Mouse (Mus musculus) heart, adult 2 months (tissue): ENCODE measurements around the gene Clybl.

ENCODE experiments used
- CTCF ChIP-seq: fragments of 200-600 bp; IDR thresholded peaks from 2 replicates; pipeline ENCODE4 v1.8.1; 2022; ENCODE audit warnings: antibody characterized with exemption, mild to moderate bottlenecking, moderate library complexity
- EP300 ChIP-seq: fragments of 200-500 bp; IDR thresholded peaks from 2 replicates; pipeline ENCODE4 v1.6.1; 2011; ENCODE audit warnings: low read depth, low read length, control low read depth; ENCODE audit not compliant: insufficient read depth
- POLR2A ChIP-seq: fragments of 200-500 bp; IDR thresholded peaks from 2 replicates; pipeline ENCODE4 v1.6.1; 2011; ENCODE audit warnings: mild to moderate bottlenecking, low read depth, low read length, control low read depth; ENCODE audit not compliant: insufficient read depth

DNA sequence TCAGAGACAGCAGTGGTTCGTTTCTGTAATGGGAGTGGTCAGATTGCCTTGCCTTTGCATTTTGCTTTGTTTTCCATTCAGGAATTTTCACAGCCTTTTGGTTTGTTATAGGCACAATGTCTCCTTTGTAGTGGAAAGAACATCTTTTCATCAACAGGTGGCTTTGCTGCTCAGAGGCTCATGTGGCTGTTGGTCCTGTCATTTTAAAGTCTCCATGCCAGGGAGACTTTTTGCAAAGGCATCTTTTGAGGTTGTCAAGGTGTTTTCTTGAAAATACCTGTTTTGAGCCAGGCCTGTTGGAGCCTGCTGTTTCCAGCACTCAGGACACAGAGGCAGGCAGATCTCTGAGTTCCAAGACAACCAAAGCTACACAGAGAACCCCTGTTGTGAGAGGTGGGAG is 41.4 kb upstream of the Clybl start:
- TF ChIP-seq POLR2A = no peak
- TF ChIP-seq CTCF = no peak
- TF ChIP-seq EP300 = no peak
